Mouse (Mus musculus) forebrain, embryonic 12.5 days (tissue): ENCODE results near the gene 2610002M06Rik. TPM values are rescaled to one million over a fixed set of nuclear protein-coding genes. Genes with fewer than 3 reads are reported as not detected.

Experiments used
- polyA plus RNA-seq: library from polyadenylated mRNA; unstranded; fragments of >200 nt; fragmentation: Nextera tagmentation; extraction: Ambion mirVana; gene quantifications from 2 replicates; pipeline ENCODE4 v1.2.1, GENCODE M21; 2016

2610002M06Rik gene
- polyA plus RNA-seq, 1 experiment from 2014 or later = 10.3 TPM

Other genes with a start within 250 kb of the 2610002M06Rik start
- 0.37 and 0.68 TPM in 2 replicates for gene Tbx22, start 148.4 kb downstream of the 2610002M06Rik start, polyA plus RNA-seq
- 0.28 TPM in 1 of 2 replicates, not detected in the other for gene Tent5d, start 23.7 kb downstream of the 2610002M06Rik start, polyA plus RNA-seq
- gene Gm732, start 132.1 kb upstream of the 2610002M06Rik start, polyA plus RNA-seq = not detected in 2 replicates